Mouse (Mus musculus) E14TG2a.4 (cell line): ENCODE data around the gene Fbxo22.

Experiments used
- CTCF ChIP-seq: conservative IDR thresholded peaks from 2 replicates; pipeline ENCODE4 v1.5.1; 2014; ENCODE audit warnings: low read length
- POU5F1 ChIP-seq: IDR thresholded peaks from 2 replicates; pipeline ENCODE4 v1.6.1; 2014; ENCODE audit warnings: low read length, borderline replicate concordance

GRCm38 (mm10) chr9:55241863-55242685 lies 33.3 kb downstream of the Fbxo22 start:
- TF ChIP-seq CTCF (no peak), POU5F1 (no peak)
